Mouse (Mus musculus) hindlimb bud, embryonic 11.5 days (tissue): ENCODE results near the gene Gm9732.
"Not testable (repeated sequence)": the region's sequence is repeated elsewhere in the genome, so short reads cannot be mapped to it uniquely, and the experiment has no call there.

Experiments
- DNase-seq: peaks from one replicate; pipeline ENCODE4 v3.0.0-alpha.2; 2012; ENCODE audit warnings: low read depth, low spot score; ENCODE audit errors: extremely low spot score

Gm9732 gene

DNA sequence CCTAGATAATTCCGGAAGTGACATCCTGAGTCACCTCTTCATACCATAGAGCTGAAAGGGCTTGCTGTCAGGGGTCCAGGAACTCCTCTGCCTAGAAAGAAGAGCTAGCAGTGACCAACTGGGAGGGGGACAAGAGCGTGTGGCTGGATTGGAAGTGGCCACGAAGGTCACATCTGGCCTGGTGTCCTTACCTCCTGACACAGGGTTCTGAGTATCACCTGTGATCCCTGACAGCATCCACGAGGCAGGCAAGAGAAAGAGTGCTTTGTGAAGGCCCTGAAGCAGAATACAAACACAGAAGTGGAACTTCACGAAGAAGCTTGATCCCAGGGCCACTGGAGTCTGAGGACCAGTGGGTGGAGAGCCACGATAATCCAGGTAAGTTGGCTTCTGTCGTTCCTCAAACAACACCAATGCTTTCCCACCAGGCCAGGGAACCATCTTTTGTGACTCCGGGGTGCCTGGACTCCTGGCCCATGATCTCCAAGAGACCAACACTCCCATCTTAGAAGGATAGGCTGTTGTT, at the start of gene Gm9732:
Gm9732 (plus strand) TSS at position 51 of the 526 bp plus-strand sequence.
- DNase-seq = not testable (repeated sequence)

DNA sequence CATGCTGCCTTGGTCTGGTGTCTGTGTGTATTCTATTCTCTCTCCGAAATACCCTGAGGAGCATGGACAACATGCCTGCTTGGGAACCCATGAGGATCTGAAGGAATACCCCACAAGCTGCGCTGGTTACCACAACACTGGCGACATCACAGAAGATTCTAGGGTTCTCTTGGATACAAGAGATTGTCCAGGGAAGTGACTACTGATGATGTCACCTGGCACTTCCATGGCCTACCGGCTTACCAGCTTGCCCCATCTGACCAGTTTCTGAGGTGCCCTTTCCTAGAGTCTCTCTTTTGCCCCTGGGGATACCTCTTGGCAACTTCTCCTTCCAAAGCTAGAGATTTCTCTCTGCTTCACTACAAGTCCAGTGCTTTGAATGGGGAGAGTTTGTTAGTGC, 39.6 kb upstream of the Gm9732 start, which contains the start of gene Gm8122:
Gm8122 (minus strand) TSS at position 101 of the 400 bp plus-strand sequence.
- not testable (repeated sequence) for DNase-seq

DNA sequence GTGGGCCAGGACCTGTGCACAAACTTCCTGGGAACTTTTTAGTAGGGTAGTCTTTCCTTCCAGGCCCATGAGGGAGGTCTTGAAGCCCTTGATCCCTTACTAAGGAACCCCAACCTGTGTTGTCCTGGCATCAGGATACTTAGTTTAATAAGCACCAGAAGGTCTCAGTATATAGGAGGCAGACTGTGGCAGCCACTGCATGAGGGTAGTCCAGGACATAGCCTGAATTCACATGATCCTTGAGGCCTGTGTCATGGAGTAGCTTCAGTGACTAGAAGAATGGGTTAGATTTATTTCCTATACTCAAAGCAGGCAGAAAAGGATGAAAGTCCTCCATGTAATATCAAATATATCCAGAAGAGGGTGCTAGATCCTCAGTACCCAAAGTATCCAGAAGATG, 37.1 kb upstream of the Gm9732 start:
- DNase-seq = not testable (repeated sequence)

DNA sequence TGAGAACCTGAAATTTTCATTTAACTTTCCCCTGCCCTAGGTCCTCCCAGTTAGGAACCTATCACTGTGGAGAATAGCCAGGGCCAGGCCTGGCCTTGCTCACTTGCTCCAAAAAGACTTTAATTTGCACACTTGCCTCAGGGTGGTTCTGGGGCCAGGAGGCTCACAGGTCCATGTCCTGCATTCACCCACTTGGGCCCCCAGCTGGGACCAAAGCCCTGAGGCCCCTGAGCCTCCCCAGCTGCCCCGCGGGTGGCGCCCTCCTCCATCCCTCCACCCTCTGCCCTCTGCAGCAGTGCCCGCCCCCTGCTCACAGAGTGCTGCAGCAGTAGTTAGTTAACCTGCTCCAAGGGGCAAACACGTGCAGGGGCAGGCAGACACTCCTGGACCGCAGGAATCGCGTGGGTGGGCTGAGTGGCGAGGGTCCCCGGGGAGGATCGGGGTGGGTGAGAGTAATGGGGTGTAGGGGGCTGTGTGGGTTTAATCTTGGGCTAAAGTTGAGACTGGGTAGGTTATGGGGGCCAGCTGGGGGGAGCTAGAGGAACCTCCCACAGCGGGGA, 25.1 kb upstream of the Gm9732 start:
- not testable (repeated sequence) for DNase-seq

DNA sequence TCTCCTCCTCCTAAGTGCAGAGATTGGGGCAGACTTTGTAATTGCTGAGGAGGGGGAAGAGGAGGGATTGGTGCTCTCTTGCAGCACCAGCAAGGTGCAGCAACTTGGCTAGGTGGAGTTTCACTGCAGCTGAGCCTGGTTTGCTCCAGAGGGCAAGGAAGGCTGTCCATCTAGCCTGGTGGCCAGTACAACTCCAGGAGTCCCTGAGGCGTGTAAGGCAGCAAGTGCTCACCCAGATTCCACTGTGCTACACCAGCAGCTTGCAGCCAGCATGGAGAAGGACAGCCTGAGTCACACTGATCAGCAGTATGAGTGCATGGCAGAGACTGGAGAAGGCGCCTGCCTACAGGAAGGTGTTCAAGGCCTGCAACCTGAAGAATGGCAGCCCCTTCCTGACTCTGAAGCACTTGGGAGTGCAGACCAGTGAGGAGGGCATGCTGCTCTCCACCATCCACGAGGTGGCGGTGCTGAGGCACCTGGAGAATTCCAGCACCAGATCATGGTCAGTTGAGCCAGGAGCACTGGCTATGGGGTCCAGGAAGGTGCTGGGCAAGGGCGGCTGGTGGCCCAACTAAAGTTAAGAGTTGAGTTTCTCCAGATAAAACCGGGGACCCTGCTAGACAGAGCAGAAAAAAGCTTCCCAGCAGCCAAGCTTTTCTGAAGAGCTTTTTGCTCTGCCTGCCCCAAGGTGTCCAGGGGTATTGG, 24.1 kb upstream of the Gm9732 start:
- DNase-seq = not testable (repeated sequence)

DNA sequence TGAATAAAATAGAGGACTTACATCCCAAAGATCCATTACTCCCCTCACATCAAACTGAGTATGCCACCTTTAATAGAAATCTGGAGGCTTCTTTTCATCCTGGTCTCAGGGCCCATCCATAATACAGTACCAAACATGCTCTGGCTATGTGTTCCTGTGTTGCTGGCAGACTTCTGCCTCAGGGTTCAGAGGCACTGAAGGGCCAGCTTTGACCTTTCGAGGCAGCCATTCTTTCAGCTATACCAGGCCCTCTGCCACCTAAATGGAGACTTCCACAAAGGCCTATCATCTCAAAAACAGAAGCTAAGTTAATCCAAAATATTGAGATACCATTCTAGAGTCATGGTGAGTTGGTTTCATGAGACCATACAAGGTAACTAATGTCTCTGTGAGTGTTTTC, 18.3 kb upstream of the Gm9732 start:
- DNase-seq = not testable (repeated sequence)

DNA sequence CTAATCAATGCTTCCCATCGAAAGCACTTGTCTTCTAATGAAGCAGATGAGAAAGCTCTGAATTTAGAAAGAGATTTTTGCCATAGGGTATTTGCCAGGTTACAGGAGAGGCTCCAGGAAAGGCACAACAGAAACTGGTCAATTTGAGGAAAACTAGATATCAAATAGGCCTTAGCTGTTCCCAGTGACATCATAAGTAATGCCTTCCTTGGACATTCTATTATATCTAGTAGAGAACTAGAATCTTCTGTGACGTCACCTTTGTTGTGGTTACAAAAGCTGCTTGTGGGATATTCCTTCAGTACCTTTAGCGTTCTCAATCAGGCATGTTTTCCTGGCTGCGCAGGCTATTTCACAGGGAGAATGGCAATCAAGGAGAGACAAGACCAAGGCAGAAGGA, 16.5 kb upstream of the Gm9732 start, which contains the start of gene Gm8126:
Gm8126 (plus strand) TSS at position 301 of the 400 bp plus-strand sequence.
- DNase-seq = not testable (repeated sequence)

DNA sequence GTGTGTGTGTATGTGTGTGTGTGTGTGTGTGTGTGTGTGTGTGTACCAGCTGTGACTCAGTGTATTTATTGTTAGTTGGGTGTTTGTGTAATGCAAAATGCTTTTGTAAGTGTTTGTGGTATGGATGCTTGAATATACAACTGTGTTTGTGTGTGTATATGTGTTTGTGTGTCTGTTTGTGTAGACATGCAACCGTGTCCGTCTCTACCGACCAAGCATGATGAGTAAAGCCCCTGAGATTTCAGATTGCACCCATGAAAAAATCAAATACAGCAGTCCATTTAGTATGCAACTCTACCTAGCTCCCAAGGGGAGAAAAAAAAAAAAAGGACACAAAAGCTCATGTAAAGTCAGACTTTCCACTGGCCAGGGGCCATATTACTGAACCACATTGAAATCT, 11.4 kb upstream of the Gm9732 start:
- DNase-seq = not testable (repeated sequence)

DNA sequence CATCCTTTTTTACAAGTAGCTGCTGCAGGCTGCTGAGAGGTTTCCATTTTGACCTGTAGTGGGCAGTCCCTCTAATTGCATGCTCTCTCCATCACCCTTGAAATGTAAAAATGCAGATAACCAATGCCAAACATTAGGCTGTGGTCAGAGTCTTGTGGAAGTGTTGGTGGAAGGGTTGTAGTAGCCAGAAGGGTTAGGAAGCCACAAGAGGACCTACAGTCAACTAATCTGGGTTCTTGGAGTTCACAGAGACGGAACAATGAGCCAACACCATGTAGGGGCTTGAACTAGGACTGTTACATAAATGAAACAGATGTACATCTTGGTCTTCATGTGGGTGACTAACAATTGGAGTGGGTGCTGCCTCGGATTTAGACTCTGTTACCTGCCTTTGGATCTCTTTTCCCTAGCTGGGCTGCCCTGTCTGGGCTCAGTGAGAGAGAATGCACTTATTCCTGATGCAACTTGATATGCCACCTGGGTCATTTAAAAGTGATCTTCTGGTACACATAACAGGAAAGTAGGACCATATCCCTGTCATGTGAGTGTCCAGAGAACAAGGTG, 6.2 kb upstream of the Gm9732 start:
- DNase-seq = not testable (repeated sequence)

DNA sequence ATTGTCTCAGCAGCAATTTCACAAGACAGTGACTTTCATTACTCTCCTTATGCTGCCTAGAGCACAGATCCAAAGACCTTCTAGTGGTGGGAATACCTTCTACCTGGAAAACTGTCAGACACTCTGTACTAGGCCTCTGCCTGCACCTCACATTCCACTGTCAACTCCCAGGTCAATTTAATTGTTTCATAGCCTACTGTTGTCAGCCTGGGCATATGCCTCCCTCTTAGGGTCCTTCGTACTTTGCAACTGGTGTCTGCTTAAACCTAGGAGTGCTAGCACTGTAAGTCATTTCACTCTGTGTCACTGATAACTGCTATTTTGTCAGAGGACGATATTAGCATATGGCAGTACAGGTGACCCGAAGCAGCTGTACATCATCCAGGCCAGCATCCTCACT, 5.6 kb upstream of the Gm9732 start:
- DNase-seq = not testable (repeated sequence)

DNA sequence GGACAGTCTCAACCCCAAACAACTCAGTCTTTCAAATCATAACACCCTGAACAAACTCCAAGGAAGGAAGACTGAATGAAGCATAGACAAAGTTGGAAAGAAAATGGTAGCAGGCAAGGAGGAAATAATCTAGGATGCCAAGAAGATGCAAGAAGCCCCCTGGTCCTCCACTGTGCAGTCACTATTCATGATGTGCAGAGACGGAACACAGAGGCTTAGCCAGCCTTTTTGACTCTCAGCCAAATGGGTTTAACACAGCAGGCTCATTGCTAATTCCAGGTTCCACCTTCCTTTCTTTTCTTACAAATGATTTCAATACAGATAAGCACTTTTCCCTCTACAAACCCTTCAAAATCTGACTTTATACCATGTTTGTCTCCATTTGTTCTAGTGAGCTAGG, 1.7 kb upstream of the Gm9732 start:
- DNase-seq = not testable (repeated sequence)

DNA sequence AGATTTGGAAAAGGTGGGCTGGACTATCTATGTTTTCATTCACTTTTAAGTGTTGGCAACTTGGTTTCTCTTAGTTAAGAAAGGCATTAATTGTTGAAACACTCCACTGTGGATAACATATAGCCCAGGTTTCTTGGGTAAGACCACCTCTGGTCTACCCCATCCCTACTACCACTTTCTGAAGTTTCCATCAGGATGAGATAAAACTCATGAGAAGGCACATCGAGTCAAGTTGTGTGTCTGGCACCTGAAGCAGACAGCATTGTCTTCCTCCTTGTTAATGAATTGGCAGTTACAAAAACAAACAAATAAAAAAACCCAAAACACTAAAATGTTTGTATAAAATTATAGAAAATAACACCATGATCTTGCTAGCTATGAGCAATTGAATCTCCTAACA, 916 bp downstream of the Gm9732 start:
- DNase-seq = not testable (repeated sequence)

DNA sequence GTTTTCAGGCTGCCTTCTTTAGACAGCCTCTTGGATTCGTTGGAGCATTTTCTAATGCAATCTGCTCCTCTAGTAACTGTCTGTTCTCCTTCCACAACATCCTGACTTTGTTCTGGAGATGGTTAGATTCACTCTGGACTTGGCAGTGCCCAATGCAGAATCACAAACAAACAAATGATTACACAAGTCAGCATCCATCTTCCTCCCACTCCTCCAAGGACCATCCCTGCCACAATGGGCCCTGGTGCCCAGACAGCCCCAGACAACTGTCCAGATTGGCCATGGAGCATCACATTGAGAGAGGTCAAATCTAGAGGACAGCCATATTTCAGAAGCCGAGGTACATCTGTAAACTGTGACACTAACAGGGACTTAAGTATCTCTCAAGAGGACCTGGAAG, 2.6 kb downstream of the Gm9732 start:
- DNase-seq = not testable (repeated sequence)

DNA sequence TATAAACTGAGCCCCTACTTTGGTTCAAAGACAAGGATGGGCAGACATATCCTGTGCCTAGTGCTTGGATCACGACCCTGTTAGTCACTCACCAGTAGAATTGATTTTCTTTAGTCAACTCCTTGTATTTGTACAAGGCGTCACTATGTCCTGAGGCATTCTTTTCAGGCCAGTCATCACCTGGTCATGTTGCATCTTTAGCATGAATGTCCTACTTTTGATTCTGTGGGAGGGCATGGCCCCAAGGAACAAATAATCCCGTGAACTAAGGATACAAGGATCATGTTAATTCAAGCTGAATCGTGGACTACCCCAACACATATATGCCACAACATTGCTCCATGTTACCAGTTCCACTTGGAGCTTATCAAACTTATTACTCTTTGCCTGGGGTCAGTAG, 3.3 kb downstream of the Gm9732 start:
- not testable (repeated sequence) for DNase-seq

DNA sequence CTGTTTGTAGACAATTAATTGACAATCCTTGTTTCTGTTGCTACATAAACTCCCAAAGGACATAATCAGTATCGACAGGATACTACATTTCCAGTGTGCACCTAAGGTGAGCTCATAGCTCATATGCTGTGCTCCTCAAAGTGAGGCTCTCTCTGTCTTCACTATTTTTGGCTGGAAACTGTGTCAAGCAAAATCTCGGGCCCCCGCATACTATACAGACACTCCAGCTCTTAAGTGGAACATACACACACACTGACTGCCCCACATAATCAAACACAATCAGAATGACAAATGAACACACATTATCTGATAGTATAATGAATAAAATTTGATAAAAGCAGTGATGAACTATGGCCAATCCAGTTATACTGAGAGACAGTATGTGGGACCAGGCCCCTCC, 3.8 kb downstream of the Gm9732 start:
- DNase-seq = not testable (repeated sequence)

DNA sequence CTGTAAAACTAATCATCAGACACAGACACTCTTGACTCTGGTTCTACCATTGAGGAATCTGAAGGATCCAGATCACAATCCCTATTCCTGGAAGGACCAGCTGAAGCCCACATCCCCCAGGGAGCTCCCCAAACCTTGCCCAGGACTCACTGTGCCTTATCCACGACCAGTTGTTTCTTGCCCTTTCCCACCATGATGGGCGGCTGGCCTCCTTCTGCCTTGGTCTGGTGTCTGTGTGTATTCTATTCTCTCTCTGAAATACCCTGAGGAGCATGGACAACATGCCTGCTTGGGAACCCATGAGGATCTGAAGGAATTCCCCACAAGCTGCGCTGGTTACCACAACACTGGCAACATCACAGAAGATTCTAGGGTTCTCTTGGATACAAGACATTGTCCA, 18.7 kb downstream of the Gm9732 start, which contains the start of gene Gm8127:
Gm8127 (minus strand) TSS at position 330 of the 400 bp plus-strand sequence.
- not testable (repeated sequence) for DNase-seq

DNA sequence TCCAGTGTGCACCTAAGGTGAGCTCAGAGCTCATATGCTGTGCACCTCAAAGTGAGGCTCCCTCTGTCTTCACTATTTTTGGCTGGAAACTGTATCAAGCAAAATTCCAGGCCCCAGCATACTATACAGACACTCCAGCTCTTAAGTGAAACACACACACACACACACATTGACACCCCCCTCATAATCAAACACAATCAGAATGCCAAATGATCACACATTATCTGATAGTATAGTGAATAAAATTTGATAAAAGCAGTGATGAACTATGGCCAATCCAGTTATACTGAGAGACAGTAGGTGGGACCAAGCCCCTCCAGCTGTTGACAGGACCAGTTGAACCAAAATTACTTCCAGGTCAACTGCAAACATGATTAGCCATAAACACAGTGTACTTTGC, 44.7 kb downstream of the Gm9732 start:
- DNase-seq = not testable (repeated sequence)

DNA sequence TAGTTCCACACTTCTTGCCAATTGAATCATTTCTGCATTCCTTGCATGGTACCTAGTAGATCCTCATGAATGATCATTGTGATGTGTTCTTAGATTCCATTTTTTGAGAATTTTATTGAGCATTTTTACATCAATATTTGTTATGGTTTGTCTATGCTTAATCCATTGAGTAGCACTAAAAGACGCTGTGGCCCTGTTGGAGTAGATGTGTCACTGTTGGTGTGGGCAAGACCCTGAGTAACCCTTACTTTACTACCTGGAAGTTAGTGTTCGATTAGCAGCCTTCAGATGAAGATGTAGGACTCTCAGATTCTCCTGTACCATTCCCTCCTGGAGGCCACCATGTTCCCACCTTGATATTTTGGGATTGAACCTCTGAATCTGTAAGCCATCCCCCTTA, 53.8 kb downstream of the Gm9732 start:
- DNase-seq = not testable (repeated sequence)

DNA sequence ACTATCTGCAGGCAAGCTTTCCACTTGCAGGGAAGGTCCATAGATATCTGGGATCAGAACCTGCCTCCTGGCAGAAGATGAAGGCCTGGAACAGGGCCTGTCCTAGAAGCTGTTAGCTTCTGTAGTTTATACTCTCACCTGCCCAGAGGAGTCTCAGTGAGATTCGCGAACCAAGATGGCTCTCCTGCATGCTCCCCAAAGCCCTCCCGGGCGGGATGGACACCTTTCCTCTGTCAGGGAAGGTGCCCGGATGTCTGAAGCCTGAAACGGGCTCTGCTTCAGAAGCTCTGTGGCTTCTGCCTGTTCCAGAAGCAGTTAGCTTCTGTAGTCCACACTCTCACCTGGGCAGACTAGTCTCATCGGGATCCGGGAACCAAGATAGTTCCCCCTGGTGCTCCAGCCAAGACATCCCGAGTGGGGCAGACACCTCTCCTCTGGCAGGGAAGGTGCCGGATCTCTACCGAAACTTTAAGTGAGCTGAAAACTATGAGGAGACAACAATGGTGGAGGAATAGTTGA, 56.6 kb downstream of the Gm9732 start:
- not testable (repeated sequence) for DNase-seq

DNA sequence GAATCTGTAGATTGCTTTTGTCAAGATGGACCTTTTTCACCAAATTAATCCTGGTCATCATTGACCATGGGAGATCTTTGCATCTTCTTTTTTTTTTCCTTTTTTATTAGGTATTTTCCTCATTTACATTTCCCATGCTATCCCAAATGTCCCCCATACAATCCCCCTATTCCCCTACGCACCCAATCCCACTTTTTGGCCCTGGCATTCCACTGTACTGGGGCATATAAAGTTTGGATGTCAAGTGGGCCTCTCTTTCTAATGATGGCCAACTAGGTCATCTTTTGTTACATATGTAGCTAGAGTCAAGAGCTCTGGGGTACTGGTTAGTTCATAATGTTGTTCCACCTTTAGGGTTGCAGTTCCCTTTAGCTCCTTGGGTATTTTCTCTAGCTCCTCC, 62.8 kb downstream of the Gm9732 start:
- not testable (repeated sequence) for DNase-seq

DNA sequence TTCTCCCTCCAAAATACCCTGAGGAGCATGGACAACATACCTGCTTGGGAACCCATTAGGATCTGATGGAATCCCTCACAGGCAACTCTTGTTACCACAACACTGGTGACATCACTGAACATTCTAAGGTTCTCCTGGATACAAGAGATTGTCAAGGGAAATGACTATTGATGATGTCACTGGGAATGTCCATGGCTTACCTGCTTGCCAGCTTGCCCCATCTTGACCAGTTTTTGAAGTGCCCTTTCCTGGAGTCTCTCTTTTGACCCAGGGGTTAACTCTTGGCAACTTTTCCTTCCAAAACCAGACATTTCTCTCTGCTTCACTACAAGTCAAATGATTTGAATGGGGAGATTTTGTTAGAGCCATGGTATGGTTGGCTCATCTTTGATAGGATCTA, 72.9 kb downstream of the Gm9732 start, which contains the start of gene 1700001F09Rik:
1700001F09Rik (minus strand) TSS at position 101 of the 400 bp plus-strand sequence.
- DNase-seq = not testable (repeated sequence)
